Mouse (Mus musculus): ENCODE results near the gene Olfr894. TPM values are rescaled to one million over a fixed set of nuclear protein-coding genes. Genes with fewer than 3 reads are reported as not detected.
"Not testable (repeated sequence)": the region's sequence is repeated elsewhere in the genome, so short reads cannot be mapped to it uniquely, and the experiment has no call there.

Gene Olfr894
- not detected in 2 replicates for polyA plus RNA-seq (2011; ENCODE audit: insufficient read length, low read depth, missing spikeins)

- H3K4me1 ChIP-seq (ENCODE audit: control insufficient read depth, insufficient read depth, low read length): no peaks in the 10 kb centered on the region
- no peak within 1 kb of the TSS for H3K4me3 ChIP-seq (ENCODE audit: insufficient read depth, low read length)
- TF ChIP-seq POLR2A (IDR thresholded peaks at IDR 0.05; ENCODE audit: low read depth, low read length): no peak
- TF ChIP-seq CTCF (IDR thresholded peaks at IDR 0.05; ENCODE audit: borderline replicate concordance, insufficient read depth, low read length): no peak
- no peak within 1 kb of the TSS for H3K27ac ChIP-seq (ENCODE audit: insufficient read depth, low read length)
Observed at GRCm38 (mm10) chr9:38217755-38218154, at the start of gene Olfr894. Gene Olfr894 (plus strand): TSS chr9:38218055.

- not testable (repeated sequence) for H3K4me1 ChIP-seq (ENCODE audit: control insufficient read depth, insufficient read depth, low read length); H3K4me3 ChIP-seq (ENCODE audit: insufficient read depth, low read length); H3K27ac ChIP-seq (ENCODE audit: insufficient read depth, low read length)
Observed at GRCm38 (mm10) chr9:38168341-38168740, 49.5 kb upstream of the Olfr894 start.

GRCm38 (mm10) chr9:38180721-38181120 lies 37.1 kb upstream of the Olfr894 start, which contains the start of gene Olfr891:
Gene Olfr891 (minus strand): TSS chr9:38180821.
- Histone ChIP-seq H3K4me3 (ENCODE audit: insufficient read depth, low read length) (no peak within 1 kb of the TSS), H3K4me1 (ENCODE audit: control insufficient read depth, insufficient read depth, low read length) (no peaks in the 10 kb centered on the region), H3K27ac (ENCODE audit: insufficient read depth, low read length) (no peak within 1 kb of the TSS)
- TF ChIP-seq CTCF (IDR thresholded peaks at IDR 0.05; ENCODE audit: borderline replicate concordance, insufficient read depth, low read length): no peak
- TF ChIP-seq POLR2A (IDR thresholded peaks at IDR 0.05; ENCODE audit: low read depth, low read length): no peak

- Histone ChIP-seq H3K27ac (ENCODE audit: insufficient read depth, low read length) (no peak within 1 kb of the TSS), H3K4me1 (ENCODE audit: control insufficient read depth, insufficient read depth, low read length) (no peaks in the 10 kb centered on the region), H3K4me3 (ENCODE audit: insufficient read depth, low read length) (no peak within 1 kb of the TSS)
- no peak for TF ChIP-seq CTCF (IDR thresholded peaks at IDR 0.05; ENCODE audit: borderline replicate concordance, insufficient read depth, low read length)
- no peak for TF ChIP-seq POLR2A (IDR thresholded peaks at IDR 0.05; ENCODE audit: low read depth, low read length)
Observed at GRCm38 (mm10) chr9:38208065-38208464, 9.8 kb upstream of the Olfr894 start, which contains the start of gene Olfr893. Gene Olfr893 (plus strand): TSS chr9:38208365.

- Histone ChIP-seq H3K27ac (ENCODE audit: insufficient read depth, low read length) (no peak within 1 kb of the TSS), H3K4me1 (ENCODE audit: control insufficient read depth, insufficient read depth, low read length) (no peaks in the 10 kb centered on the region), H3K4me3 (ENCODE audit: insufficient read depth, low read length) (no peak within 1 kb of the TSS)
- TF ChIP-seq CTCF (IDR thresholded peaks at IDR 0.05; ENCODE audit: borderline replicate concordance, insufficient read depth, low read length) (no peak), POLR2A (IDR thresholded peaks at IDR 0.05; ENCODE audit: low read depth, low read length) (no peak)
Observed at GRCm38 (mm10) chr9:38252474-38252873, 34.6 kb downstream of the Olfr894 start, which contains the start of gene Olfr143. Gene Olfr143 (plus strand): TSS chr9:38252774.

DNA sequence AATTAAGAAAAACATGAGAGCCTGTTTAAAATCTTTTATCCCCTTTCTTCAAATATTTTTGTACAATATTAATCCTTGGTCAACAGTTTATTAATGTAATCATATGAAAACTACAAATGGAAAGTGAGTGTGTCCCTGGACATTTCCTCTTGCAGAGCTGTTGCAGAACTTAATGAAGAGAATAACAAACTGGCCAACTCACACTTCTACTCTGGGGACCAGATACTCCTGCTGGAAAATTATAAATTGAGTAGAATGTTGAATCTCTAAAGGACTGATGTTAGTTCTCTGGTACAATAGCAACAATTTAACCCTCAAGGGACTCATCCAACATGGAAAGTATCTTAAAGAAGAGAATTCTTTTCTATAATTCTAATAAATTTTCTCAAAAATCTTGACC lies 49.7 kb downstream of the Olfr894 start, which contains the start of gene Olfr895:
TSS of gene Olfr895 (plus strand) at position 301 of the 400 bp plus-strand sequence.
- H3K27ac ChIP-seq (ENCODE audit: insufficient read depth, low read length): no peak within 1 kb of the TSS
- no peaks in the 10 kb centered on the region for H3K4me1 ChIP-seq (ENCODE audit: control insufficient read depth, insufficient read depth, low read length)
- TF ChIP-seq POLR2A (IDR thresholded peaks at IDR 0.05; ENCODE audit: low read depth, low read length) (no peak), CTCF (IDR thresholded peaks at IDR 0.05; ENCODE audit: borderline replicate concordance, insufficient read depth, low read length) (no peak)
- H3K4me3 ChIP-seq (ENCODE audit: insufficient read depth, low read length): no peak within 1 kb of the TSS

Other genes with a start within 250 kb of the Olfr894 start
- not detected in 2 replicates for gene Olfr881, start 226.2 kb upstream of the Olfr894 start, polyA plus RNA-seq (2011; ENCODE audit: insufficient read length, low read depth, missing spikeins)
- not detected in 2 replicates for gene Olfr883, start 192.2 kb upstream of the Olfr894 start, polyA plus RNA-seq (2011; ENCODE audit: insufficient read length, low read depth, missing spikeins)
- gene Olfr884, start 171.5 kb upstream of the Olfr894 start, polyA plus RNA-seq (2011; ENCODE audit: insufficient read length, low read depth, missing spikeins): not detected in 2 replicates
- gene Olfr885, start 156.7 kb upstream of the Olfr894 start, polyA plus RNA-seq (2011; ENCODE audit: insufficient read length, low read depth, missing spikeins): not detected in 2 replicates
- not detected in 2 replicates for gene Olfr887, start 134.0 kb upstream of the Olfr894 start, polyA plus RNA-seq (2011; ENCODE audit: insufficient read length, low read depth, missing spikeins)
- gene Olfr888, start 109.9 kb upstream of the Olfr894 start, polyA plus RNA-seq (2011; ENCODE audit: insufficient read length, low read depth, missing spikeins): not detected in 2 replicates
- 0.09 TPM in 1 of 2 replicates, not detected in the other for gene Olfr889, start 102.9 kb upstream of the Olfr894 start, polyA plus RNA-seq (2011; ENCODE audit: insufficient read length, low read depth, missing spikeins)
- gene Olfr890, start 75.5 kb upstream of the Olfr894 start, polyA plus RNA-seq (2011; ENCODE audit: insufficient read length, low read depth, missing spikeins): not detected in 2 replicates
- not detected in 2 replicates for gene Olfr891, start 37.2 kb upstream of the Olfr894 start, polyA plus RNA-seq (2011; ENCODE audit: insufficient read length, low read depth, missing spikeins)
- gene Olfr893, start 9.7 kb upstream of the Olfr894 start, polyA plus RNA-seq (2011; ENCODE audit: insufficient read length, low read depth, missing spikeins): not detected in 2 replicates
- gene Olfr143, start 34.7 kb downstream of the Olfr894 start, polyA plus RNA-seq (2011; ENCODE audit: insufficient read length, low read depth, missing spikeins): not detected in 2 replicates
- gene Olfr895, start 49.8 kb downstream of the Olfr894 start, polyA plus RNA-seq (2011; ENCODE audit: insufficient read length, low read depth, missing spikeins): not detected in 2 replicates
- not detected in 2 replicates for gene Olfr896-ps1, start 73.1 kb downstream of the Olfr894 start, polyA plus RNA-seq (2011; ENCODE audit: insufficient read length, low read depth, missing spikeins)
- not detected in 2 replicates for gene Olfr25, start 111.0 kb downstream of the Olfr894 start, polyA plus RNA-seq (2011; ENCODE audit: insufficient read length, low read depth, missing spikeins)
- gene Olfr898, start 130.4 kb downstream of the Olfr894 start, polyA plus RNA-seq (2011; ENCODE audit: insufficient read length, low read depth, missing spikeins): not detected in 2 replicates
- not detected in 2 replicates for gene Olfr250, start 148.8 kb downstream of the Olfr894 start, polyA plus RNA-seq (2011; ENCODE audit: insufficient read length, low read depth, missing spikeins)
- not detected in 2 replicates for gene Olfr251, start 159.0 kb downstream of the Olfr894 start, polyA plus RNA-seq (2011; ENCODE audit: insufficient read length, low read depth, missing spikeins)
- not detected in 2 replicates for gene Olfr147, start 183.6 kb downstream of the Olfr894 start, polyA plus RNA-seq (2011; ENCODE audit: insufficient read length, low read depth, missing spikeins)
- not detected in 2 replicates for gene Olfr901, start 211.4 kb downstream of the Olfr894 start, polyA plus RNA-seq (2011; ENCODE audit: insufficient read length, low read depth, missing spikeins)
- gene Olfr902, start 229.6 kb downstream of the Olfr894 start, polyA plus RNA-seq (2011; ENCODE audit: insufficient read length, low read depth, missing spikeins): not detected in 2 replicates
- gene Olfr904, start 245.1 kb downstream of the Olfr894 start, polyA plus RNA-seq (2011; ENCODE audit: insufficient read length, low read depth, missing spikeins): not detected in 2 replicates